Mouse (Mus musculus) liver, embryonic 15.5 days (tissue): ENCODE measurements around the gene Ackr3. TPM values are rescaled to one million over a fixed set of nuclear protein-coding genes. Genes with fewer than 3 reads are reported as not detected.

ENCODE experiments used
- ATAC-seq: fragments of 200-750 bp; cut with Nextera tagmentation; 2 replicates; pipeline ENCODE4 v1.8.0; 2017; ENCODE audit warnings: moderate number of reproducible peaks, mild to moderate bottlenecking, moderate library complexity; ENCODE audit not compliant: insufficient read depth
- H3K27ac ChIP-seq: fragments of 300-500 bp; sonication (generic); replicated peaks from 2 replicates; pipeline ENCODE4 v1.5.1; 2015; ENCODE audit warnings: mild to moderate bottlenecking, inconsistent platforms
- H3K27me3 ChIP-seq: fragments of 300-500 bp; sonication (generic); 2 replicates; pipeline ENCODE4 v1.6.1; 2015; ENCODE audit warnings: mild to moderate bottlenecking, inconsistent platforms
- H3K36me3 ChIP-seq: fragments of 300-500 bp; sonication (generic); replicated peaks from 2 replicates; pipeline ENCODE4 v1.6.1; 2015; ENCODE audit warnings: moderate library complexity, mild to moderate bottlenecking, inconsistent platforms
- H3K4me1 ChIP-seq: fragments of 300-500 bp; sonication (generic); replicated peaks from 2 replicates; pipeline ENCODE4 v1.6.1; 2015; ENCODE audit warnings: inconsistent platforms
- H3K4me2 ChIP-seq: fragments of 300-500 bp; sonication (generic); 2 replicates; pipeline ENCODE4 v1.6.1; 2015; ENCODE audit warnings: moderate library complexity, mild to moderate bottlenecking, inconsistent platforms
- H3K4me3 ChIP-seq: fragments of 300-500 bp; sonication (generic); replicated peaks from 2 replicates; pipeline ENCODE4 v1.5.1; 2015; ENCODE audit warnings: mild to moderate bottlenecking, inconsistent platforms
- H3K9ac ChIP-seq: fragments of 300-500 bp; sonication (generic); 2 replicates; pipeline ENCODE4 v1.6.1; 2015; ENCODE audit warnings: moderate library complexity, mild to moderate bottlenecking, inconsistent platforms
- H3K9me3 ChIP-seq: fragments of 300-500 bp; sonication (generic); replicated peaks from 2 replicates; pipeline ENCODE4 v1.6.1; 2016; ENCODE audit warnings: inconsistent platforms
- WGBS: fragments of 180-500 bp; shearing (Covaris S2); methylation state at CpG from one replicate; pipeline ENCODE4 v1.1.7; 2015; ENCODE audit warnings: mixed read lengths; ENCODE audit not compliant: insufficient replicate concordance; 5-methylcytosine and 5-hydroxymethylcytosine counted together
- polyA plus RNA-seq: library from polyadenylated mRNA; unstranded; fragments of >200 nt; fragmentation: Nextera tagmentation; extraction: Ambion mirVana; gene quantifications from 2 replicates; pipeline ENCODE4 v1.2.1, GENCODE M21; 2015

Ackr3 gene
- polyA plus RNA-seq, 1 experiment from 2014 or later = 1.5 TPM

- Histone ChIP-seq H3K27me3 (no peaks in the 10 kb centered on the region), H3K4me1 (no peaks in the 10 kb centered on the region), H3K9me3 (no peaks in the 10 kb centered on the region), H3K4me3 (no peak overlapping the region), H3K9ac (no peak overlapping the region), H3K27ac (no peak overlapping the region), H3K4me2 (no peak overlapping the region), H3K36me3 (no peaks in the 10 kb centered on the region)
- no peak for ATAC-seq
- WGBS = 62% methylated on average over 6 of the region's 6 CpGs
These were observed 11.1 kb downstream of the Ackr3 start for GRCm38 (mm10) chr1:90214926-90215325.

- 15% methylated on average over 2 of the region's 2 CpGs for WGBS
- H3K4me1 ChIP-seq = no peaks in the 10 kb centered on the region
- H3K4me3 ChIP-seq = no peak overlapping the region
- no peak overlapping the region for H3K9ac ChIP-seq
- no peak overlapping the region for H3K27ac ChIP-seq
- no peak overlapping the region for H3K4me2 ChIP-seq
- no peaks in the 10 kb centered on the region for H3K9me3 ChIP-seq
- no peak for ATAC-seq
- no peaks in the 10 kb centered on the region; the same call in 1 of the 2 replicates for H3K27me3 ChIP-seq
- H3K36me3 ChIP-seq = no peaks in the 10 kb centered on the region
These were observed 12.1 kb downstream of the Ackr3 start for GRCm38 (mm10) chr1:90215881-90216280.

- Histone ChIP-seq H3K9me3 (no peaks in the 10 kb centered on the region), H3K27me3 (no peaks in the 10 kb centered on the region; the same call in 1 of the 2 replicates), H3K4me3 (no peak overlapping the region), H3K36me3 (no peaks in the 10 kb centered on the region), H3K27ac (no peak overlapping the region), H3K4me2 (no peak overlapping the region), H3K4me1 (no peaks in the 10 kb centered on the region), H3K9ac (no peak overlapping the region)
- 52% methylated on average over 1 of the region's 1 CpGs for WGBS
- no peak for ATAC-seq
These were observed 12.6 kb downstream of the Ackr3 start for GRCm38 (mm10) chr1:90216395-90216794.

GRCm38 (mm10) chr1:90220280-90220679 is 16.5 kb downstream of the Ackr3 start:
- Histone ChIP-seq H3K4me1 (no peaks in the 10 kb centered on the region), H3K4me2 (no peak overlapping the region), H3K9ac (no peak overlapping the region), H3K27ac (no peak overlapping the region), H3K36me3 (no peaks in the 10 kb centered on the region), H3K9me3 (no peaks in the 10 kb centered on the region), H3K27me3 (peaks cover 10% of the 10 kb centered on the region; the same call in 1 of the 2 replicates), H3K4me3 (no peak overlapping the region)
- WGBS = 50% methylated on average over 9 of the region's 9 CpGs
- no peak for ATAC-seq

GRCm38 (mm10) chr1:90220844-90221243 is 17.1 kb downstream of the Ackr3 start:
- Histone ChIP-seq H3K9me3 (no peaks in the 10 kb centered on the region), H3K36me3 (no peaks in the 10 kb centered on the region), H3K4me3 (no peak overlapping the region), H3K27me3 (peaks cover 13% of the 10 kb centered on the region; the same call in 1 of the 2 replicates), H3K27ac (no peak overlapping the region), H3K4me1 (no peaks in the 10 kb centered on the region), H3K4me2 (no peak overlapping the region), H3K9ac (no peak overlapping the region)
- ATAC-seq = no peak
- 72% methylated on average over 4 of the region's 4 CpGs for WGBS

GRCm38 (mm10) chr1:90221811-90222361 is 18.1 kb downstream of the Ackr3 start:
- Histone ChIP-seq H3K9ac (no peak overlapping the region), H3K4me1 (no peaks in the 10 kb centered on the region), H3K4me2 (no peak overlapping the region), H3K36me3 (no peaks in the 10 kb centered on the region), H3K27ac (no peak overlapping the region), H3K9me3 (no peaks in the 10 kb centered on the region), H3K27me3 (peaks cover 22% of the 10 kb centered on the region), H3K4me3 (no peak overlapping the region)
- ATAC-seq = no peak
- 47% methylated on average over 18 of the region's 18 CpGs for WGBS

- H3K27me3 ChIP-seq = peaks cover 25% of the 10 kb centered on the region
- H3K4me2 ChIP-seq = no peak overlapping the region
- ATAC-seq = no peak
- H3K4me3 ChIP-seq = no peak overlapping the region
- no peak overlapping the region for H3K9ac ChIP-seq
- no peaks in the 10 kb centered on the region for H3K36me3 ChIP-seq
- WGBS = 70% methylated on average over 17 of the region's 17 CpGs
- no peaks in the 10 kb centered on the region for H3K9me3 ChIP-seq
- H3K4me1 ChIP-seq = no peaks in the 10 kb centered on the region
- no peak overlapping the region for H3K27ac ChIP-seq
These were observed 18.7 kb downstream of the Ackr3 start for GRCm38 (mm10) chr1:90222427-90222901.

- ATAC-seq = no peak
- 42% methylated on average over 2 of the region's 2 CpGs for WGBS
- no peak overlapping the region for H3K4me2 ChIP-seq
- H3K4me3 ChIP-seq = no peak overlapping the region
- H3K9me3 ChIP-seq = no peaks in the 10 kb centered on the region
- H3K36me3 ChIP-seq = no peaks in the 10 kb centered on the region
- peaks cover 30% of the 10 kb centered on the region for H3K27me3 ChIP-seq
- H3K27ac ChIP-seq = no peak overlapping the region
- no peak overlapping the region for H3K9ac ChIP-seq
- no peaks in the 10 kb centered on the region for H3K4me1 ChIP-seq
These were observed 19.2 kb downstream of the Ackr3 start for GRCm38 (mm10) chr1:90223006-90223405.

DNA sequence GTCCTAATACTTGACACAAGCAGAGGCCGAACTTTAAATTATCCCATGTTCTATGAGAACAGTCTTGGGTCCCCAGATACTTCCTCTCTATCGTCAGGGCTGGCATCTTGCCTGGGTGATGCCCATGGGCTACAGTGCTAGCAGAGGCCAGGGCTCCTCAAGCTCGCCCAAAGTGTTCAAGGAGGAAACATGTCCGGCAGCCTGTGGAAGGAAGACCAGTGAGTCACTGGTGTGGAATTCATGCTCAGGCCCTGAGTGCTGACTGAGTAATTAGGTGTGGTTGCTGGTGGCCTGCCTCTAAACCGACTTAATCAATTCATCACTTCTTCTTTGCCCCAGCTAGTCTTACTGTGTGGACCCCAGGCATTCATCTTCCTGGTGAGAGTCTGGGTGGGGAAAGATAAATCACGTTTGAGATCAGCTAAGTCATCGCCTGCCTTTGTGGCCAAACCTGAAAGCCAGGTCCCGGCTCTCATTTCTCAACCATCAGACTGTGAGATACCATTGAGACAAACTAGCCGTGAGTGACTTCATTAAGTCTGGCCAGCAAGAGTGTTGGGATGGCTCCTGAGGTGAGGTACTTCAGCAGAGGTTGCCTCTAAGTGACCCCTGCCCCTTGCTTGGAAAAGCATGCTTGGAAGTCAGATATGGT is 21.9 kb downstream of the Ackr3 start:
- 28% methylated on average over 9 of the region's 9 CpGs for WGBS
- H3K36me3 ChIP-seq = no peaks in the 10 kb centered on the region
- H3K27ac ChIP-seq = no peak overlapping the region
- H3K4me1 ChIP-seq = no peaks in the 10 kb centered on the region
- H3K4me3 ChIP-seq = no peak overlapping the region
- H3K9me3 ChIP-seq = no peaks in the 10 kb centered on the region
- H3K27me3 ChIP-seq = peaks cover 48% of the 10 kb centered on the region
- H3K9ac ChIP-seq = no peak overlapping the region
- no peak overlapping the region for H3K4me2 ChIP-seq
- no peak for ATAC-seq

DNA sequence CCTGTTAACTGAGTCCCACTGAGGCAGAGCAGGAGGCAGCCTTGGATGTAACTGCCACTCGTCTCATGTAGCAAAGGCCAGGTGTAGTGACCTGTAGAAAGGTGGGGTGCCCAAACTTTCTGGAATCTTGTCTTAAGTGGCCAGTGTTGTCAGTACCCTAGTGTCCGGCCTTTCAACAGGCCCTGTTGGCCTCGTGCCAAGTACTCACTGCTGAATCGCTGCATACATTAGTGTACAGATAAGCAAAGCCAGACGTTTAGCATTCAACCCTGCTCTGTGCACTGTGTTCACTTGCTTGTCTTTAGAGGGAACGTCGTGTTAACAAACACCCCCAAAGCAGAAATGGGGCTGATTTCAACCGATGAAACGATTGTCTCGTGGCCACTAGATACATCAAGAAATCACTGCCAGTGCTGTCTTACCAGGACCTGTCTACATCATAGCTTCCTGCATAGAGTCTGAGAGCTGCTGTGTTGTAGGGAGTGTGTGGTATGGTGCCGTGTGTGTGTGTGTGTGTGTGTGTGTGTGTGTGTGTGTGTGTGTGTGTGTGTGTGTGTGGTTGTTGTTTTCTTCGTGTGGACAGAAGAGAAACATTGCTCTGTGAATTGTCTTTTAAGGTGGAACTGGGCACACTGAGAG is 24.0 kb downstream of the Ackr3 start:
- ATAC-seq = no peak
- Histone ChIP-seq H3K9ac (no peak overlapping the region), H3K4me3 (no peak overlapping the region), H3K9me3 (no peaks in the 10 kb centered on the region), H3K4me2 (no peak overlapping the region), H3K27me3 (peaks cover 59% of the 10 kb centered on the region), H3K4me1 (no peaks in the 10 kb centered on the region), H3K27ac (no peak overlapping the region), H3K36me3 (no peaks in the 10 kb centered on the region)
- WGBS = 44% methylated on average over 12 of the region's 12 CpGs

DNA sequence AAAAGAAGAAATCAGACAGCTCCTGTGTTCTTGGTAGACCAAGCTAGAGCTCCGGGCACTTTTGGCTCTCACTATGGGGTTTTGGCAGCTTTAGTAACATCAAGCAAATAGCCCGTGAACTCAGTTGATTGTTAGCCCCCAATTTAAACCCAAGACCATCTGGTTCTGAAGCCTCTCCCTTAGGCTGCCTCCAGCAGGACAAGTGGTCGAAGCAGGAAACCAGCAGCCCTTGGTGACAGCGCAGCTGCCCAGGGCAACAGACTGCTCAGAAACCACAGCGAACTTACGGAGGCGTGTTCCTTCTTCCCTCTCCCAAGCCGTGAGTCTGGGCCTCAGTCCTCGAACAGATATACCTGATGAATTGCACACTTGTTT is 24.5 kb downstream of the Ackr3 start:
- no peaks in the 10 kb centered on the region for H3K4me1 ChIP-seq
- no peaks in the 10 kb centered on the region for H3K9me3 ChIP-seq
- no peak overlapping the region for H3K4me2 ChIP-seq
- H3K27me3 ChIP-seq = peaks cover 63% of the 10 kb centered on the region
- 13% methylated on average over 9 of the region's 9 CpGs for WGBS
- H3K9ac ChIP-seq = no peak overlapping the region
- H3K27ac ChIP-seq = no peak overlapping the region
- no peaks in the 10 kb centered on the region for H3K36me3 ChIP-seq
- H3K4me3 ChIP-seq = no peak overlapping the region
- no peak for ATAC-seq
